ENCODE assay signal across 27 mouse cellular contexts in genomic region chr5:138775096-138775495, GRCm38 (mm10). TPM values are rescaled to one million over a fixed set of nuclear protein-coding genes. Genes with fewer than 3 reads are reported as not detected.
"Had no signal": no experiment of that assay in that cellular context is flagged by ENCODE, and none has a peak within 500 bp of the region (broad histone marks: within the 10 kb centered on the region; RNA-seq: fewer than 3 reads in every experiment).

No protein-coding gene starts in this region.

- H3K9me3 ChIP-seq: kidney, embryonic 15.5 days; limb, embryonic 13.5 days; liver, embryonic 15.5 days; midbrain, embryonic 12.5 days; neural tube, embryonic 13.5 days had no signal

- H3K27me3 ChIP-seq: kidney, embryonic 15.5 days; limb, embryonic 13.5 days; liver, embryonic 15.5 days; midbrain, embryonic 12.5 days; neural tube, embryonic 13.5 days had no signal

- H3K4me3 ChIP-seq: kidney, embryonic 15.5 days; limb, embryonic 13.5 days; liver, embryonic 15.5 days; midbrain, embryonic 12.5 days; myocyte; neural tube, embryonic 13.5 days had no signal

- ATAC-seq: midbrain, embryonic 16.5 days had no signal

- H3K4me2 ChIP-seq: kidney, embryonic 15.5 days; limb, embryonic 13.5 days; liver, embryonic 15.5 days; midbrain, embryonic 12.5 days; neural tube, embryonic 13.5 days had no signal

- H3K36me3 ChIP-seq: limb, embryonic 13.5 days; liver, embryonic 15.5 days; midbrain, embryonic 12.5 days had no signal

- H3K9ac ChIP-seq: kidney, embryonic 15.5 days; limb, embryonic 13.5 days; liver, embryonic 15.5 days; midbrain, embryonic 12.5 days; neural tube, embryonic 13.5 days had no signal

- DNase-seq: kidney, adult 2 months; kidney, postnatal 10 days; kidney, postnatal 36 days; left cerebral cortex, postnatal 4 days; liver; lung, adult 2 months; lung, postnatal 14 days; lung, postnatal 4 days; thymus, adult 2 months; thymus, postnatal 14 days; thymus, postnatal 4 days had no signal

- H3K27ac ChIP-seq: kidney, embryonic 15.5 days; limb, embryonic 13.5 days; liver, embryonic 15.5 days; midbrain, embryonic 12.5 days; neural tube, embryonic 13.5 days had no signal

RNA-seq across cellular contexts. Expression of gene Gm5294, which starts 44.8 kb away (rescaled TPM):
- total RNA-seq: layer of hippocampus, postnatal 14 days; left cerebral cortex, adult 8-10 months; left cerebral cortex, postnatal 14 days; left cerebral cortex, postnatal 4 days; monocyte, adult 5-6 weeks; neutrophil, adult 5-6 weeks had no signal
- polyA plus RNA-seq: kidney, embryonic 15.5 days; limb, embryonic 13.5 days; liver, embryonic 15.5 days; lung, adult 2 months; lung, embryonic 16.5 days; midbrain, embryonic 12.5 days; midbrain, embryonic 16.5 days; myocyte; neural tube, embryonic 13.5 days; small intestine, adult 2 months; spleen, adult 2 months; stomach, embryonic 16.5 days had no signal
